Mouse (Mus musculus): ENCODE measurements at regions not wholly inside any gene's neighbourhood (a gene's known extent, or its start where the extent isn't known, plus 50 kb on each side); places are given as distances from the start of the nearest gene placed in this dataset.
A peak's percentile ranks its signal among the peaks of the same experiment; 100 is the strongest.

DNA sequence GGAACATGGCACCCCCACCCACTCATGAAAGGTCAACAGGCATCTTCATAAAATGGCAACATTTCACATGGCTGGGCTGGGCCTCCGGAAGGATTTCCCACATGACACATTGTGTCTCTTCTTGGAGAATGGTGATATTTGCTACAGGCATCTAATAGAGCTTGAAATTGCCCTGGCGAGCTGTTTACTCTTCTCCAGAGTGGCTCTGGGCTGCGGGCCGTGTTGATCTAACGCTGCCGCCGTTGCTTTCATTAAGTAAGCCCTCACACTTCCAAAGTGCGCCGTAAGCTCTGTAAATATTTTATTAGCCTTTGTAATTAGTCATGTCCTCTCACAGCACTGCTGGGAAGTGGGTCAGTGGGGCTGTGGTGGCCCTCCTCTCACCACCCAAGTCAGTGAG lies 164.4 kb upstream of the Ctnnb1 start:
- no peak for DNase-seq (ENCODE audit: low read depth, low spot score)

- DNase-seq (ENCODE audit: low read depth, low spot score) = no peak
Observed at GRCm38 (mm10) chr9:120765292-120765691, 163.7 kb upstream of the Ctnnb1 start.

DNA sequence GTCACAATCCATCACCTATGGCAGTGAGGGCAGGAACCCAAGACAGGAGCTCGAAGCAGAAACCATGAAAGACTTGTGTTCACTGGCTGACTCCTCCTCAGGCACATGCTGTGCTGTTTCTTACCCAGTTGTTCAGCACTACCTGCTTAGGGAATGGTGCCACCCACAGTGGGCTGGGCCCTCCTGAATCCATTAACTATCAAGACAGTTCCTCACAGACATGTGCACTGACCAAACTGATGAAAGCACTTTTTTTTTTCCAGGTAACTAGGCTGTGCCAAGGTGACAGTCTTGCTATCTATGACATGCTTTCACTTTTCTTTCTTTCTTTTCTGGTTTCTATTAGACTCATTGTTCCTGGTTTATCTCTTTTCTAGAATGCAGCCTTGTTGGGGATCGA lies 162.1 kb upstream of the Ctnnb1 start:
- DNase-seq (ENCODE audit: low read depth, low spot score) = no peak

DNA sequence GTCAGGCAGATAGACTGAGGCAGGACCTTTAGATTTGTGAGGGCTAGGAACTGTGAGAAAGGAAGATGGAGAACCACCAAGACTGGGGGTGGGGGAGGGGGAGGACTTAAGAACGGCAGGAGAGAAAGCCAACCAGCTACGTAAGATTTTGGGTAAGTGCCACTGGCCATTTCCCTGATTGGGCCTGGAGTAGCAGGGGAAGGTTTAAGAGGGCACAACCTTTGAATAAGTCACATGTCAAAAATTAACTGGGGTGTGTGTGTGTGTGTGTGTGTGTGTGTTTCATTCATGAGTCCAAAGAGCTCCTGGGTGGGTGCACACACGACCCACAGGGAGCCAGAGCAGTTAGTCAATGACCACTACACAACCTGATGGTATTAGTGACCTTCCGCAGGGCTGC lies 161.6 kb upstream of the Ctnnb1 start:
- no peak for DNase-seq (ENCODE audit: low read depth, low spot score)

DNA sequence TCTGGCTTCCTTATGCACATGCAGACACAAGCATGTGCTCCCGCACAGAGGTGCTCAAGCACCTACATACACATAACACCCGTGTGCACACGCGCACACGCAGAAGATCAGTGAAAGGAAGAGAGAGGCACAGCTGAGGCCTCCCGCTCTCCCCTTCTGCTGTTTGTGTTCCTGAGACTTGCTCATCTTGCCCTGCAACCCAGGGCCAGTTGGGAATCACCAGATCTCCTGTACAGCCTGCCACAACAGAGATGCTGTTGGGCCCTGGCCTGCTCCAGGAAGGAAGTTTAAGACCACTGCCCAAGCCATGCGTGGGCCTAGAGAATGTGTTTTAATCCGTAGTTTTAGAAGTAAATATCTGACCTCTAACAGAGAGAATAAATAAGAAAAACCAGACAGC lies 160.0 kb upstream of the Ctnnb1 start:
- no peak for DNase-seq (ENCODE audit: low read depth, low spot score)

DNA sequence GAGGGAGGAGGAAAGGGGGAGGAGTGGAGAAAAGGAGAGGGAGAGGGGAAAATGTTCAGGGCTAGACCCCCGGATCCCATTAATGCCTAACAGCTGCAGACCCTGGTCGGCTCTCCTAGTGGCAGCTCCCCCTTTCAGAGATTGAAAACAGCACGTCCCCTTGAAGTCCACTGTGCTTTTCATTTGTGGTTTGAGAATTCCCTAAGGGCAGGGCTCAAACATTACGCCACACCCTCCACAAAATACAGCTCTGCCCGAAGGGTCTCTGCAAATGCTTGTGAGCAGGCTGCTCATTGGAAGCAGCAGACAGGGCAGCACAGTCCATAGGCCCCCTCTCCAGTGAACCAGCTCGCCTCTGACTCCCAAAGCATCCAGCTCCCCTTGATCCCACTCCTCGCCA lies 159.3 kb upstream of the Ctnnb1 start:
- peak; percentile 36 for DNase-seq (ENCODE audit: low read depth, low spot score)

- no peak for DNase-seq (ENCODE audit: low read depth, low spot score)
Observed at GRCm38 (mm10) chr9:120770886-120771285, 158.1 kb upstream of the Ctnnb1 start.

DNA sequence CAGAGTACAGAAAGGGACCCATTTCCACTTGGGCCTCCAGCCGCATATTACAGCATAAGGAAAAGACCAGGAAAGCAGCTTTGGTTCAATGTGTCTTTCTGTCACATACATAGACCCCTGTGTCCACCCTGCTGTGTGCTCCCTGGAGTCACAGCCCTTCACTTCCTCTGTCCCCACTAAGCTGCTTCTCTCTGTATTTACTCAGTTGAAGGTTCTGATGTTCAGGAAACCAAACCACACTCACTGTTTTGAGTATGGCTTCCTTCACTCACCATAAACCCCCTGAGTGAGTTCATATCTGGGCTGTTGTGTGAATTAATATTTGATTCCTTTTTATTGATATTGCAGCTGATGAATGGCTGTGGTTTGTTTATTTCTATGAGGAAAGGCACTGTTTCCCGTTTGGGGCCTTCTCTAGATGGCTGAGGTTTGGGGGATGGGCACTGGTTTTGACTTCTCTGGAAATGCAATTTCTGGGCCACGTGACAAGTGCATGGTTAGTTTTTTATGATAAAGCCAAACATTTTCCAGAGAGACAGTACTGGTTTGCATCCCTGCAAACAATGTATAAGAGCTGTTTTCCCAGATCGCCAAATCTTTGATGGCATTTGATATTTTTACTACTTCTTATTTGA lies 157.0 kb upstream of the Ctnnb1 start:
- DNase-seq (ENCODE audit: low read depth, low spot score) = no peak

GRCm38 (mm10) chr9:120774251-120774650 lies 154.8 kb upstream of the Ctnnb1 start:
- DNase-seq (ENCODE audit: low read depth, low spot score) = no peak

DNA sequence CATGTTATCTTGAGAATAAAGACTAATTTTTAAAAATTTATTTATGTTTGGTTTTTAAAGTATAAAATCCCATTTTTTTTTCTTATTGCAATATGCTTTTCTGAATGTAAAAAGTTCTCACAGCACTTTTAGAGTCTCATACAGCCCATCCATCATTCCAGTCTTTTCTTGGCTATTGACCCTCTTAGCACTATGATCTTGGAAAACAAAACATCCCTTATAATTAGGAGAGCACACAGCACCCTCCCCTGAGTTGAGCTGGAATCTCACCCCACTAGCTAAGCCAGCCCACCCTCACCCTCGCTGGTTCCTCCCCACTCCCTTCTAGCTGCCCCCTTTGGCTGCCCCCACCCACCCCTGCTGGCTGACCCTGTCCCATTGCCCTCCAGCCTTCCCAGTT lies 154.2 kb upstream of the Ctnnb1 start:
- no peak for DNase-seq (ENCODE audit: low read depth, low spot score)

GRCm38 (mm10) chr9:120775721-120776120 lies 153.3 kb upstream of the Ctnnb1 start:
- DNase-seq (ENCODE audit: low read depth, low spot score) = no peak

DNA sequence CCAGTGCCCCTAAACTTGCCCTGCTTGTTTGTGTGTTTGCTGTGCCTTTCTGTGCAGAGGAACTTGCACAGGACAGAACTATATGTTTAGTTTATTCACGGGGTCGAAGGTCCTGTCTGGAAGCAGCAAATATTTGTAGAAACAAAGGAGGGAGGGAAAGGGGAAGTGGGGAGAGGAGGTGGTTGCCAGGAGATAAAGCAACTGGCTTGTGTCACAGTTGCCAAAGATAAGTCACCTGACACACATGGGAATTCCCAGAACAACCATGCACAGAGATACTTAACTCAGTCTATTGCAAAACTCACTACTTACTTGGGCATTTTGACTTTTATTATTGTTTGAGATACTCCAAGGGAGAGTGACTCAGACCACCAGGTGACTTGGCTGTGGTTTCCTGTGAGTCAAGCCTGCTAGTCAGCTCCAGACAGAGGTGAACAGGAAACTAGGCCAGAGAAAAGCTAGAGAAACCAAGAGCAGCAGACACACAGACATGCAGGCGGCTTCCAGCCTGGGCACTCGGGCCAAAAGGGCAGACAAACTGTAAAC lies 152.5 kb upstream of the Ctnnb1 start:
- no peak for DNase-seq (ENCODE audit: low read depth, low spot score)

- DNase-seq (ENCODE audit: low read depth, low spot score) = no peak
Observed at GRCm38 (mm10) chr9:120777016-120777415, 152.0 kb upstream of the Ctnnb1 start.

DNA sequence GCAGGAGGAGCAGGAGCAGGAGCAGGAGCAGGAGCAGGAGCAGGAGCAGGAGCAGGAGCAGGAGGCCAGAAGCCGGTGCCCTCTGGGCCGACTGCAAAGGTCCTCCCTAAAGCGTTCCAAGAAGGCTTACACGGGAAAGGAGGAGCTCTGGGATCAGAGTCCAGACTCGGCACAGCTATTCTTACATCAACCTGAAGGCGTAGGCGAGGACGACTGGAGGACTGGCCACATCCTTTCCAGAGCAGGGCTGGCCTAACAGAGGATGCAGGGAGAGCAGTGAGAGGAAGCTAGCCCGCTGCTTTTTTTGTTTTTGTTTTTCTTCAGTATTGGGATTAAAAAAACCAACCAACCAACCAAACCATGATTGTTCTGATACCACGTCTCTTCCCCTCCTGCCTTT lies 151.5 kb upstream of the Ctnnb1 start:
- DNase-seq (ENCODE audit: low read depth, low spot score) = no peak

DNA sequence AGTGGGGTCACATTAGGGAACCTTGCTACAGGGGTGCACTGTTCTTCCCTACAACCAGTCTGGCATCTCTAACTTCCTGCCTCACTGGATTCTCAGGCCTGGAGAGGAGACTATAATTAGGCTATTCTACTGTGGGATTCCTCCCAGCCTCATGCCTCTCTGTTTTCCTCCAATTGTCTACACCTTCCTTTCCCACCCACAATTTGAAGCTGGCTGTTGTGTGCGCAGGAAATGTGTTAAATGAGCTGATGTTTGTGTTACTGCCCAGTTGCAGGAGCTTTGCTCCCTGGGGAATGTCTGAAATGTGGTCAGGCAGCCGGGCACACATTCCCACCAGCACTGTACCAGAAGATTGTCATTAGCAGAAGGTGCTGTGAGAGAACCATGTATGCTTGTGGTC lies 150.6 kb upstream of the Ctnnb1 start:
- DNase-seq (ENCODE audit: low read depth, low spot score) = no peak

DNA sequence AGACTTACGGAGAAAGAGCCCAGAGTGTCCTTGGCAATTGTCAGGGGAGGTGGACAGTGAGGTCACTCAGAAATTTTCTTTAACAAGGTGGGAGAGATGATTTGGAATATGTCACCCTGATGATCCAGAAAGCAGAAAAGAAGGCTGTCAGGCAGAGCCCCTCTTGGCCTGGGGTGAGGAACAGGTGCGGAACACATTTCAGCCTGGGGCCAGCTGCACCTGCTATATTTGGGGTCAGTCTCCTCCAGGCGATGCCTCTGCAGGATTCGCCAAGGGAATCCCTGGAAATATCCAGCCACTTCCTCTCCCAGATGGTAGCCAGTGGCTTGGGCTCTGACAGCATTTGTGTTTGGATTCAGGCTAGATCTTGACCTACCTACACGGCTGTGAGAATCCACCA lies 134.8 kb upstream of the Ctnnb1 start:
- no peak for DNase-seq (ENCODE audit: low read depth, low spot score)

DNA sequence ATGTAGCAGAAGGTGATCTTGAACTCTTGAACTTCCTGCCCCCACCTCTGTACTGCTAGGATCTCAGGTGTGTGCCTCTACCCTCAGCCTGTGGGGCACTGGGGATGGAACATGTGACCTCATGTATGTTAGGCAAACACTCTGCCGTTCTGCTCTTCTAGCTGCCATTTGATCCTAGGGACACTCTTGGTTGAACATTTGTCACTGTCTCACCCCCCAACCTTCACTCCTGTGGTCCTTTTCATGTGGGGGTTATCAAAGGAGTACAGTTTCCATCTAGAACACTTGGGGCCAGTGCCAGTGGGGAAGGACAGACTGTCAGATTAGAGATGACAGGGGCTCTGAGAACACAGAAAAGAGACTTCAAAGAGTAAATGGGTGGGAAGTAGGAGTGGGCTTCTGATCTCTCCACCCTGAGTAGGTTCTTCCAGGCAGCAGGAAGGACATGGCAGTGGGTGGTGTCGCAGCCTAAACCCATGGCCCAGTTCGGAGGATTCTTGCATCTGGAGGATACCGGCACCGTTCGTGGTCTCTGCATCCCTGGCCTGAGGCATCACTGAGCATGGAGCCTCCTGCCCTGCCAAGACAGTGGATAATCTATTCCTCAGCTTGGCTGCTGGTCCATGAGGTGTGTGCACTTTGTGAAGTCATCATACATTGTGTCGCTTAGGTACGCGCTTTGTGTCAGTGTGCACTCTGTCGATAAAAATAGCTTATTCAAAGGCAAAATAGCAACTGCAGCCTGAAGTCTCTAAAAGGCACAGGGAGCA lies 132.7 kb upstream of the Ctnnb1 start:
- DNase-seq (ENCODE audit: low read depth, low spot score) = no peak

GRCm38 (mm10) chr9:120797996-120798663 lies 130.9 kb upstream of the Ctnnb1 start:
- no peak for DNase-seq (ENCODE audit: low read depth, low spot score)

- no peak for DNase-seq (ENCODE audit: low read depth, low spot score)
Observed at GRCm38 (mm10) chr9:120798901-120799300, 130.1 kb upstream of the Ctnnb1 start.

- no peak for DNase-seq (ENCODE audit: low read depth, low spot score)
Observed at GRCm38 (mm10) chr9:120802646-120803045, 126.4 kb upstream of the Ctnnb1 start.

GRCm38 (mm10) chr9:120804760-120805294 lies 124.2 kb upstream of the Ctnnb1 start:
- DNase-seq (ENCODE audit: low read depth, low spot score) = no peak

- DNase-seq (ENCODE audit: low read depth, low spot score) = no peak
Observed at GRCm38 (mm10) chr9:120808741-120809425, 120.1 kb upstream of the Ctnnb1 start.

All from embryo, embryonic 11.5 days (tissue).